Mouse (Mus musculus): ENCODE measurements at regions not wholly inside any gene's neighbourhood (a gene's known extent, or its start where the extent isn't known, plus 50 kb on each side); places are given as distances from the start of the nearest gene placed in this dataset.

- TF ChIP-seq CTCF (IDR thresholded peaks at IDR 0.05; ENCODE audit: insufficient read depth, low read length) (no peak), POLR2A (IDR thresholded peaks at IDR 0.05; ENCODE audit: borderline replicate concordance, extremely low read depth, low read depth, low read length) (no peak)
These were observed 198.9 kb upstream of the Pde3a start for GRCm38 (mm10) chr6:141050038-141050684.

Data from lung, adult 2 months (tissue).